Mouse (Mus musculus) brain, embryonic 14.5 days (tissue): ENCODE measurements around the gene Zfr.
A peak's percentile ranks its signal among the peaks of the same experiment; 100 is the strongest.

Experiments
- CTCF ChIP-seq: fragments of 200-500 bp; IDR thresholded peaks from 2 replicates; pipeline ENCODE4 v1.5.1; 2012; ENCODE audit warnings: inconsistent platforms, mild to moderate bottlenecking, moderate library complexity, borderline replicate concordance; ENCODE audit not compliant: insufficient read depth, insufficient read length; ENCODE audit errors: extremely low read depth
- POLR2A ChIP-seq: fragments of 200-500 bp; IDR thresholded peaks from 2 replicates; pipeline ENCODE4 v1.6.1; 2012; ENCODE audit warnings: mild to moderate bottlenecking, inconsistent platforms, borderline replicate concordance; ENCODE audit not compliant: poor library complexity, insufficient read depth, insufficient read length, severe bottlenecking; ENCODE audit errors: extremely low read depth

DNA sequence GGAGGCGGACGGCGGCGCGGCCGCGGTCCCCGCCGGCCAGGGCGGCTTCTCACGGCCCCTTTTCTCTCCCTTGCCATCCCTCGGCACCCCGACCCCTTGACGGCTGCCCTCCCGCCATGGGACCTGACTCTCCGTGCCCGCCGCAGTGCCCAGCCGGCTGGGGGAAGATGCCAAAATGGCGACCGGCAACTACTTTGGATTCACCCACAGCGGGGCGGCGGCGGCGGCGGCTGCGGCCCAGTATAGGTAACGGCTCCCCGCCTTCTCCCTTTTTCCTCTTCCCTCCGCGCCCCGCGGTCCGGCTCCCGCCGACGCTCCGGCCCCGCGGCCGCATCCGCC, 431 bp downstream of the Zfr start:
- peak; percentile 1; the same call in 1 of the 2 replicates for TF ChIP-seq POLR2A
- TF ChIP-seq CTCF, result no peak
